Mouse (Mus musculus) embryonic fibroblast, embryonic 13.5 days (primary cell): ENCODE measurements at regions not wholly inside any gene's neighbourhood (a gene's known extent, or its start where the extent isn't known, plus 50 kb on each side); places are given as distances from the start of the nearest gene placed in this dataset.

Source experiments
- CTCF ChIP-seq: IDR thresholded peaks from 2 replicates; pipeline ENCODE4 v1.5.1; 2011; ENCODE audit warnings: mild to moderate bottlenecking, control low read depth, low read length, moderate library complexity, borderline replicate concordance; ENCODE audit not compliant: insufficient read depth
- POLR2A ChIP-seq: IDR thresholded peaks from 2 replicates; pipeline ENCODE4 v1.6.1; 2011; ENCODE audit warnings: low read depth, mild to moderate bottlenecking, control low read depth, low read length, moderate library complexity

GRCm38 (mm10) chr8:12136178-12136455, 142.5 kb upstream of the A230072I06Rik start:
- TF ChIP-seq CTCF, result no peak
- TF ChIP-seq POLR2A, result no peak
